Mouse (Mus musculus) ovary, adult 2 months (tissue): Measurements from ENCODE around the gene Cux1. TPM values are rescaled to one million over a fixed set of nuclear protein-coding genes. Genes with fewer than 3 reads are reported as not detected.

Experiments
- polyA plus RNA-seq: library from polyadenylated mRNA; depleted of rRNA; stranded (reverse); fragments of >200 nt; gene quantifications from 2 replicates; pipeline ENCODE4 v1.2.3, GENCODE M21; 2012; rRNA removed

Cux1 gene
- polyA plus RNA-seq, result 55.2 and 61.8 TPM in 2 replicates

GRCm38 (mm10) chr5:136567176-136568025 is at the start of gene Cux1:
TSS of gene Cux1 (minus strand) at chr5:136567490.

GRCm38 (mm10) chr5:136246452-136246838 is 320.8 kb downstream of the Cux1 start, which contains the start of gene Sh2b2:
TSS of gene Sh2b2 (minus strand) at chr5:136246556.

GRCm38 (mm10) chr5:136198474-136199391 is 368.6 kb downstream of the Cux1 start, which contains the start of gene Prkrip1:
TSS of gene Prkrip1 (minus strand) at chr5:136198963.

Other genes starting within 250 kb of the Cux1 start
- gene Myl10, start 125.7 kb upstream of the Cux1 start, polyA plus RNA-seq, result not detected in 2 replicates